Mouse (Mus musculus) thymus, adult 2 months (tissue): ENCODE measurements around the gene Bpifb9a. TPM values are rescaled to one million over a fixed set of nuclear protein-coding genes. Genes with fewer than 3 reads are reported as not detected.
A peak's percentile ranks its signal among the peaks of the same experiment; 100 is the strongest.
"Not testable (repeated sequence)": the region's sequence is repeated elsewhere in the genome, so short reads cannot be mapped to it uniquely, and the experiment has no call there.

Experiments
- DNase-seq: peaks from one replicate; pipeline ENCODE4 v3.0.0; 2021
- H3K27ac ChIP-seq: fragments of 200-500 bp; 2 replicates; pipeline ENCODE4 v1.5.1; 2012; ENCODE audit warnings: low read length, control low read depth; ENCODE audit not compliant: control insufficient read depth, insufficient read depth
- H3K27me3 ChIP-seq: fragments of 200-500 bp; 2 replicates; pipeline ENCODE4 v1.6.1; 2012; ENCODE audit warnings: mild to moderate bottlenecking, low read length, moderate library complexity, mixed read lengths; ENCODE audit not compliant: control insufficient read depth, insufficient read depth
- H3K36me3 ChIP-seq: fragments of 200-500 bp; 2 replicates; pipeline ENCODE4 v1.6.1; 2012; ENCODE audit warnings: mild to moderate bottlenecking, low read length, moderate library complexity; ENCODE audit not compliant: control insufficient read depth, insufficient read depth
- H3K4me1 ChIP-seq: fragments of 200-500 bp; replicated peaks from 2 replicates; pipeline ENCODE4 v1.6.1; 2012; ENCODE audit warnings: low read length; ENCODE audit not compliant: control insufficient read depth, insufficient read depth
- H3K4me3 ChIP-seq: fragments of 200-500 bp; 2 replicates; pipeline ENCODE4 v1.5.1; 2012; ENCODE audit warnings: mild to moderate bottlenecking, low read length, control low read depth, moderate library complexity; ENCODE audit not compliant: control insufficient read depth, insufficient read depth
- CTCF ChIP-seq: fragments of 200-500 bp; IDR thresholded peaks from 2 replicates; pipeline ENCODE4 v1.5.1; 2012; ENCODE audit warnings: mild to moderate bottlenecking, control low read depth, low read length, moderate library complexity, borderline replicate concordance; ENCODE audit not compliant: control insufficient read depth, poor library complexity, insufficient read depth; ENCODE audit errors: extremely low read depth
- POLR2A ChIP-seq: fragments of 200-500 bp; IDR thresholded peaks from 2 replicates; pipeline ENCODE4 v1.6.1; 2012; ENCODE audit warnings: mild to moderate bottlenecking, low read length, control low read depth, moderate library complexity; ENCODE audit not compliant: control insufficient read depth, poor library complexity, insufficient read depth; ENCODE audit errors: extremely low read depth
- WGBS: fragments of 180-500 bp; shearing (Covaris S2); methylation state at CpG from one replicate; pipeline ENCODE4 v1.1.7; 2018; 5-methylcytosine and 5-hydroxymethylcytosine counted together
- polyA plus RNA-seq: library from polyadenylated mRNA; depleted of rRNA; stranded (reverse); fragments of >200 nt; gene quantifications from 2 replicates; pipeline ENCODE4 v1.2.3, GENCODE M21; 2012

The Bpifb9a gene
- polyA plus RNA-seq, 1 experiment, result 0.11 TPM

DNA sequence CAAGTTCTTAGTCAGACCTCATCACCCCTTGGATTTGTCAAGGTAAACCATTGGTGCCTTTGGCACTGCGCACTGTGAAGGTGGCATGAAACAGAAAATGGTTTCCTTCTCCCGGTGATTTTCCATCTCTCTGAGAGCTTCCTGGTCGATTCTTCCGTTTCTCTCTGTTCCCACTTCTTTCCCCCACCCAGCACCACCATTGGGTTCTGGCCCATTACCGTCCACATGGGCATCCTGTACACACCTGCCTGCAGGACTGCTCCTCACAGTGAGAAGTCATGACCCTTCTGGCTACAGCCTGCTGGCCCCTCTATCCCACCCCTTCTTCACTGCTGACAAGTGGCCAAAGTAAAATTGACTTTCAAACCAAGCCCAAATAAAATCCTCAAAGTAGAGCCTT lies 12.3 kb upstream of the Bpifb9a start:
- Histone ChIP-seq H3K27me3 (no peaks in the 10 kb centered on the region), H3K4me1 (no peaks in the 10 kb centered on the region), H3K36me3 (no peaks in the 10 kb centered on the region), H3K27ac (no peak overlapping the region), H3K4me3 (no peak overlapping the region)
- no peak for DNase-seq
- 97% methylated on average over 5 of the region's 5 CpGs for WGBS
- TF ChIP-seq CTCF, result no peak
- TF ChIP-seq POLR2A, result no peak

DNA sequence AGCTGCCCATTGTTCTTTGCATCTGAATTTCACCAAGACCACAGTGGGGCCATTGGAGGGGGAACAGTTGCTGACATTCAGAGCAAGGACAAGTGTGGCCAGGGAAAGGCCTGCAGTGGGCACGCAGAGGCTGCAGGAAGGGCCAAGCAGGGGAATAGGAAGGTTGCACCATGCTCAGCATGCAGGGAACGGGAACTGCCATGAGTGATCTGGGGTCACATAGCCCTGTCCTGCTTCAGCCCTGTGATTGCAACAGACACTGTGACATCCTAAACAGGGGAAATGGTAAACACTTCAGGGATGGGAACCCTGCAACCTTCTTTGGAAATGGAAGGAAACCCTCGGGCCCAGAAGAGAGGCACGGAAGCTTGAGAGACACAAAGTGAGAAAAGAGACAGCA lies 2.4 kb upstream of the Bpifb9a start:
- H3K4me3 ChIP-seq, H3K27ac ChIP-seq, H3K36me3 ChIP-seq, H3K4me1 ChIP-seq, DNase-seq, H3K27me3 ChIP-seq: not testable (repeated sequence)
- 93% methylated on average over 2 of the region's 4 CpGs for WGBS

DNA sequence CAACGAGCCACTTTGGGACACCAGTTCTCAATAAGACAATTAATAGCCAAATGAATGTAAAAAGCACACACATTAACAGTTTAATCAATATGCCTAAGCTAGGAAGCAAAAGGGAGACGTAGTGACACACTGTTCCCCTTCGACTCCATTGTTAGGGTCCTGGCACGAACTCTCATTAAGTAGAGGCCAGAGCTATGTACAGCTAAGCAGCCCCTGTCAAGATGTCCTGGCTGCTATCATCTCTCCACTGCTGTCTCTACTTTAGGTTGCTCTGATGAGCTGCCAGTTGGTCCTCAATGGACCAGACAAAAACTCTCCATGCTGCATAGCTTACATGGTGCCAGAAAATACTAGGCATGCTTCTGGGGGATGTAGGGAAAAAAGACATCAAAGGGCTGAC lies 1.9 kb upstream of the Bpifb9a start:
- Histone ChIP-seq H3K4me1 (no peaks in the 10 kb centered on the region), H3K36me3 (no peaks in the 10 kb centered on the region), H3K27me3 (no peaks in the 10 kb centered on the region), H3K27ac (no peak overlapping the region), H3K4me3 (no peak overlapping the region)
- TF ChIP-seq POLR2A (no peak), CTCF (no peak)
- DNase-seq, result no peak
- 89% methylated on average over 4 of the region's 4 CpGs for WGBS

DNA sequence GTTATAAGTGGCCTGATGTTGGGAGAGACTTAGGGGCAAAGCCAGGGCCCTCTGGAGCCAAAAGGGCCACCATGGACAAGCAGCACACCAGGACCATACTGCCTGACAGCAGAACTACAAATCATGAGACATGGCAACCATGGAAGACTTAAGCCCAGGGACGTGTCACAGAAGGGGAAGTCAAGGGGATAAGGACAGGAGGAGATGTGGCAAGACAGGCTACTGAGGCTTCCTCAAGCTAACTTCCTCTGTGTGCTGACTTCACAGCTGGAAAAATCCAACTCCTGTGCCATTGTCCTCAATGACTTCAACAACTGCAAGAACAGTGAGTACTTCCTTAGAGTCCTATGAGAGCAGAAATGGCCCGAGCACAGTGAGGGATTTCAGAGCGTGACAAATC lies 6.7 kb downstream of the Bpifb9a start:
- H3K4me3 ChIP-seq, H3K27ac ChIP-seq, H3K4me1 ChIP-seq, H3K27me3 ChIP-seq, H3K36me3 ChIP-seq, DNase-seq: not testable (repeated sequence)
- 69% methylated on average over 3 of the region's 3 CpGs for WGBS

DNA sequence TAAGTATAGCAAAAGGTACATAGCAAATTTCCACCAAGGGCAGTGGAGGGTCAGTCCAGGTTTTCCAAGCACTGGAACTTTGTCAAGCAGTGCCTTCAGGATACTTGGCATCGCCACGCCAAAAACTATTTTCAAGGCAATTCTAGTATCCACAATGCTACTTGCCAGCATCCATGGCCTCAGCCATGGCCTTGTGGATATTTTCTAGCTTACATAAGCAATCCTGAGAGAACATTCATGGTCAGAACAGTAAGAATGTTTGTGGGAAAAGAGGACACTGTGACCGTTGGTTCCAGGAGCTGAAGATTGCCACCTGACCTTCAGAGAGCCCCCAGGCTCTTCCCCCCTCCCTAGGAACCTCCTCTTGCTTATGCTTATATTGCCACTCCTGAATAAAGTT lies 34.2 kb downstream of the Bpifb9a start:
- DNase-seq, H3K4me1 ChIP-seq, H3K4me3 ChIP-seq, H3K36me3 ChIP-seq, H3K27ac ChIP-seq, H3K27me3 ChIP-seq: not testable (repeated sequence)
- WGBS, result 98% methylated on average over 3 of the region's 3 CpGs

DNA sequence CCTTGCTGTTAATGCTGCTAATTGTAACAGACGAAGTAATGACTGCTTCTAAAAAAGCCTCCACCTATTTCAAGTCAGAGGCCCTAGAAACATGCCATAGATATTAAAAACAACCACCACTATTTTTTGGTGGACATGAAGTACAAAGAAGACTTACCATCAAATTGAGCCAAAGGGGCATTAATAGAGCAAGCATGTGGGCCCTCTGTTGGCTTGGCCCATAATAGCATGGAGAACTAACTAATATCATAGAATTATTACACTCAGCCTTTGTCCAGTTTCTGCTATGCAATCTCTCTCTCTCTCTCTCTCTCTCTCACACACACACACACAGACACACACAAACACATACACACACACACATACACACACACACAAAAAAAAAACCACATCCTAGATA lies 35.2 kb downstream of the Bpifb9a start:
- Histone ChIP-seq H3K27ac (no peak overlapping the region), H3K4me1 (no peaks in the 10 kb centered on the region), H3K36me3 (no peaks in the 10 kb centered on the region), H3K4me3 (no peak overlapping the region), H3K27me3 (no peaks in the 10 kb centered on the region)
- DNase-seq, result no peak
- TF ChIP-seq CTCF, result no peak
- TF ChIP-seq POLR2A, result no peak
- WGBS, result 92% methylated on average over 1 of the region's 1 CpGs

DNA sequence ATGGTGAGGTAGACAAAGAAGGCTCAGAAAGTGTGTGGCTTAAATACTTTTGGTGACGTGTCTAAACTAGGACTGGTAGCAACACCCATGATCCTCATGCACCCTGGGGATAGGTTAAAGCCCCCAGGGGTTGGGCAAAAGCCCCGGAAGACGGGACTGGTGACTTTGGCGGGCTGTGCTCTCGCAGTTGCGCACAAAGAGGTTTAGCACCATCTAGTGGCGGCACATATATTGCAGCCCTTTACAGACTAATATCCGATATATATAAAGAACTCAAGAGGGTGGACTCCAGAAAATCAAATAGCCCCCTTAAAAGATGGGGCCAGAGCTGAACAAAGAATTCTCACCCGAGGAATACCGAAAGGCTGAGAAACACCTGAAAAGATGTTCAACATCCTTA lies 37.1 kb downstream of the Bpifb9a start:
- TF ChIP-seq CTCF, result 0 out of 2 replicates have a peak, but pooled peaks have one; percentile 31
- 2% methylated on average over 10 of the region's 10 CpGs for WGBS
- H3K4me1 ChIP-seq, H3K36me3 ChIP-seq, H3K4me3 ChIP-seq, H3K27ac ChIP-seq, H3K27me3 ChIP-seq: not testable (repeated sequence)
- DNase-seq, result peak; percentile 53

DNA sequence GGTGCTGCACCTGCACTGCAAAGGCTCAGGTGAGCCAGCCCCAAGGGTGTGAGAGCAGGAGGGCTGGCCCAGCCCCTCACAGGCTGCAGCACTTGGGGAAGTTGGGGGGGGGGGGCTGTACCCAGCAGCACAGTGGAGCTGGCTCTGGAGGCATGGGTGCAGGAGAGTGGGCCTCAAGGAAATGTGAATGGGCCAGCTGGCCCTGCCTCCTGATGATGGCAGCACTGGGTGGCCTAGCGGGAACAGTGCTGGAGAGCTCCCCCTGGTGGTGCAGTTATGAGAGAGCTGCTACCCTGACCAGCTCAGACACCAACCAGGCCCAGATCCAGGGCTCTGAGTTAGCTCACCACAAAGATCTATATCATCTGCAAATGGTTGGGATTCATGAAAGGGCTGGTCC lies 42.8 kb downstream of the Bpifb9a start:
- WGBS, result 6% methylated on average over 1 of the region's 1 CpGs
- no peaks in the 10 kb centered on the region for H3K27me3 ChIP-seq
- peak; percentile 84 for DNase-seq
- H3K36me3 ChIP-seq, result no peaks in the 10 kb centered on the region
- TF ChIP-seq POLR2A, result no peak
- peak; percentile 93 for TF ChIP-seq CTCF
- no peak overlapping the region for H3K4me3 ChIP-seq
- H3K4me1 ChIP-seq, result no peaks in the 10 kb centered on the region
- no peak overlapping the region for H3K27ac ChIP-seq
